Mouse (Mus musculus) MEL (cell line): ENCODE results near the gene Ano5. TPM values are rescaled to one million over a fixed set of nuclear protein-coding genes. Genes with fewer than 3 reads are reported as not detected.

ENCODE experiments used
- DNase-seq: peaks from one replicate; pipeline ENCODE4 v3.0.0; 2011; ENCODE audit warnings: low read depth, low spot score
- H3K27ac ChIP-seq: 2 replicates; pipeline ENCODE4 v1.5.1; 2012; ENCODE audit warnings: low read depth, mild to moderate bottlenecking, control low read depth, low read length, moderate library complexity; ENCODE audit not compliant: control insufficient read depth
- H3K27me3 ChIP-seq, 2 experiments: fragments of 150-350 bp in 1 of 2; sonication (generic) in 1 of 2; 2 replicates each; pipeline ENCODE4 v1.6.1; 2012; ENCODE audit warnings: low read length in 2 of 2, mild to moderate bottlenecking in 2 of 2, improper control_type of control experiment in 1 of 2, moderate library complexity in 1 of 2; ENCODE audit not compliant: insufficient read depth in 2 of 2, control insufficient read depth in 1 of 2
- H3K36me3 ChIP-seq, 2 experiments: 2 replicates each; pipeline ENCODE4 v1.6.1; 2012 to 2014; ENCODE audit warnings: low read length in 2 of 2, improper control_type of control experiment in 1 of 2, inconsistent platforms in 1 of 2, mild to moderate bottlenecking in 1 of 2; ENCODE audit not compliant: insufficient read depth in 2 of 2, control insufficient read depth in 1 of 2
- H3K4me1 ChIP-seq, 2 experiments: fragments of 150-350 bp in 1 of 2; sonication (generic) in 1 of 2; 2 replicates each; pipeline ENCODE4 v1.6.1; 2012; ENCODE audit warnings: low read length in 2 of 2, improper control_type of control experiment in 1 of 2, mild to moderate bottlenecking in 1 of 2; ENCODE audit not compliant: insufficient read depth in 2 of 2, control insufficient read depth in 1 of 2
- H3K4me3 ChIP-seq, 2 experiments: fragments of 150-350 bp in 1 of 2; sonication (generic) in 1 of 2; 2 replicates each; pipeline ENCODE4 v1.5.1; 2012; ENCODE audit warnings: low read depth in 2 of 2, low read length in 2 of 2, mild to moderate bottlenecking in 2 of 2, moderate library complexity in 2 of 2, control low read depth in 1 of 2, improper control_type of control experiment in 1 of 2; ENCODE audit not compliant: control insufficient read depth in 1 of 2, insufficient read depth in 1 of 2
- H3K79me2 ChIP-seq: 2 replicates; pipeline ENCODE4 v1.6.1; 2012; ENCODE audit warnings: mild to moderate bottlenecking, low read length, moderate library complexity; ENCODE audit not compliant: control insufficient read depth, poor library complexity, insufficient read depth
- H3K9ac ChIP-seq: 2 replicates; pipeline ENCODE4 v1.6.1; 2012; ENCODE audit warnings: low read depth, mild to moderate bottlenecking, control low read depth, low read length, moderate library complexity; ENCODE audit not compliant: control insufficient read depth, poor library complexity, severe bottlenecking
- H3K9me3 ChIP-seq: fragments of 150-350 bp; sonication (generic); replicated peaks from 2 replicates; pipeline ENCODE4 v1.6.1; 2012; ENCODE audit warnings: mild to moderate bottlenecking, low read length, improper control_type of control experiment, moderate library complexity; ENCODE audit not compliant: insufficient read depth
- ELF1 ChIP-seq: IDR thresholded peaks from 2 replicates; pipeline ENCODE4 v1.6.1; 2014; ENCODE audit warnings: low read depth, mild to moderate bottlenecking, inconsistent platforms, low read length, improper control_type of control experiment, moderate library complexity
- ETS1 ChIP-seq: IDR thresholded peaks from 2 replicates; pipeline ENCODE4 v1.6.1; 2012; ENCODE audit warnings: low read depth, mild to moderate bottlenecking, inconsistent platforms, low read length, improper control_type of control experiment, moderate library complexity
- GABPA ChIP-seq: IDR thresholded peaks from 2 replicates; pipeline ENCODE4 v1.6.1; 2012; ENCODE audit warnings: low read depth, mild to moderate bottlenecking, inconsistent platforms, low read length, improper control_type of control experiment, moderate library complexity
- HCFC1 ChIP-seq: IDR thresholded peaks from 2 replicates; pipeline ENCODE4 v1.6.1; 2012; ENCODE audit warnings: low read depth, mild to moderate bottlenecking, inconsistent platforms, low read length, improper control_type of control experiment, moderate library complexity
- KAT2A ChIP-seq: conservative IDR thresholded peaks from 2 replicates; pipeline ENCODE4 v1.6.1; 2012; ENCODE audit warnings: low read depth, low read length, improper control_type of control experiment, inconsistent platforms
- MEF2A ChIP-seq: IDR thresholded peaks from 2 replicates; pipeline ENCODE4 v1.6.1; 2014; ENCODE audit warnings: low read depth, mild to moderate bottlenecking, inconsistent platforms, low read length, improper control_type of control experiment; ENCODE audit not compliant: poor library complexity, insufficient replicate concordance, severe bottlenecking; ENCODE audit errors: extremely low read depth
- MYB ChIP-seq: IDR thresholded peaks from 2 replicates; pipeline ENCODE4 v1.6.1; 2011; ENCODE audit warnings: mild to moderate bottlenecking, low read depth, low read length, improper control_type of control experiment
- NELFE ChIP-seq: IDR thresholded peaks from 2 replicates; pipeline ENCODE4 v1.6.1; 2011; ENCODE audit warnings: low read depth, low read length, improper control_type of control experiment
- POLR2AphosphoS2 ChIP-seq: IDR thresholded peaks from 2 replicates; pipeline ENCODE4 v1.6.1; 2011; ENCODE audit warnings: low read length, improper control_type of control experiment
- POLR2AphosphoS5 ChIP-seq: IDR thresholded peaks from 2 replicates; pipeline ENCODE4 v1.6.1; 2012; ENCODE audit warnings: low read depth, borderline replicate concordance, mild to moderate bottlenecking, inconsistent platforms, low read length, moderate library complexity, mixed read lengths
- RAD21 ChIP-seq: IDR thresholded peaks from 2 replicates; pipeline ENCODE4 v1.6.1; 2011; ENCODE audit warnings: mild to moderate bottlenecking, low read depth, low read length, improper control_type of control experiment
- TAL1 ChIP-seq: IDR thresholded peaks from 2 replicates; pipeline ENCODE4 v1.6.1; 2012; ENCODE audit warnings: mild to moderate bottlenecking, inconsistent platforms, low read length, moderate library complexity, mixed read lengths
- TBP ChIP-seq: IDR thresholded peaks from 2 replicates; pipeline ENCODE4 v1.8.0; 2011; ENCODE audit warnings: low read depth, low read length, improper control_type of control experiment
- USF1 ChIP-seq: IDR thresholded peaks from 2 replicates; pipeline ENCODE4 v1.6.1; 2014; ENCODE audit warnings: low read depth, mild to moderate bottlenecking, inconsistent platforms, low read length, improper control_type of control experiment, moderate library complexity
- USF2 ChIP-seq, 2 experiments: IDR thresholded peaks; 2 replicates each; pipeline ENCODE4 v1.6.1; 2011 to 2012; ENCODE audit warnings: improper control_type of control experiment in 2 of 2, low read length in 2 of 2, borderline replicate concordance in 1 of 2, inconsistent platforms in 1 of 2, low read depth in 1 of 2, mild to moderate bottlenecking in 1 of 2; ENCODE audit not compliant: insufficient read depth in 1 of 2
- ZMIZ1 ChIP-seq: IDR thresholded peaks from 2 replicates; pipeline ENCODE4 v1.6.1; 2012; ENCODE audit warnings: low read depth, mild to moderate bottlenecking, inconsistent platforms, low read length, improper control_type of control experiment, moderate library complexity
- polyA plus RNA-seq, 2 experiments: library from polyadenylated mRNA; stranded (reverse) in 1 of 2; unstranded in 1 of 2; fragments of >175 nt in 1 of 2; fragments of >200 nt in 1 of 2; gene quantifications; 2 replicates each; pipeline versions ENCODE4 v1.2.1 to v1.2.4; 2012; ENCODE audit warnings: low replicate concordance in 2 of 2, low read depth in 1 of 2; ENCODE audit not compliant: insufficient read length in 2 of 2, insufficient read depth in 1 of 2, missing spikeins in 1 of 2
- total RNA-seq: library from RNA; depleted of rRNA; stranded (reverse); fragments of 300-350 nt; gene quantifications from 2 replicates; pipeline ENCODE4 v1.2.3, GENCODE M21; 2012; rRNA removed

The Ano5 gene
- total and polyA plus RNA-seq, 3 experiments: not detected

- H3K36me3 ChIP-seq: no peaks in the 10 kb centered on the region
- no peaks in the 10 kb centered on the region for H3K4me1 ChIP-seq
- no peak for TF ChIP-seq GABPA
- H3K4me3 ChIP-seq: no peak overlapping the region
- H3K27ac ChIP-seq: no peak overlapping the region
- H3K9ac ChIP-seq: no peak overlapping the region
- H3K27me3 ChIP-seq: no peaks in the 10 kb centered on the region
- no peaks in the 10 kb centered on the region for H3K9me3 ChIP-seq
- H3K79me2 ChIP-seq: no peaks in the 10 kb centered on the region
- no peak for DNase-seq
These were observed 121.9 kb downstream of the Ano5 start for GRCm38 (mm10) chr7:51632543-51633229.

GRCm38 (mm10) chr7:51633230-51633844 lies 122.5 kb downstream of the Ano5 start:
- DNase-seq: no peak
- no peaks in the 10 kb centered on the region for H3K9me3 ChIP-seq
- H3K4me3 ChIP-seq: no peak overlapping the region
- H3K9ac ChIP-seq: no peak overlapping the region
- H3K27ac ChIP-seq: no peak overlapping the region
- H3K27me3 ChIP-seq: no peaks in the 10 kb centered on the region
- H3K79me2 ChIP-seq: no peaks in the 10 kb centered on the region
- H3K4me1 ChIP-seq: no peaks in the 10 kb centered on the region
- no peak for TF ChIP-seq HCFC1
- TF ChIP-seq MYB: no peak
- no peak for TF ChIP-seq USF1
- TF ChIP-seq POLR2AphosphoS5: no peak
- no peak for TF ChIP-seq ZMIZ1
- no peak for TF ChIP-seq TBP
- TF ChIP-seq TAL1: no peak
- TF ChIP-seq MEF2A: no peak
- no peak for TF ChIP-seq NELFE
- TF ChIP-seq ELF1: no peak
- TF ChIP-seq RAD21: no peak
- TF ChIP-seq ETS1: no peak
- TF ChIP-seq USF2 (IDR thresholded peaks at IDR 0.05; ENCODE audit: borderline replicate concordance in 1 of 2, insufficient read depth in 1 of 2, low read depth in 1 of 2, low read length in 2 of 2): no peak
- TF ChIP-seq KAT2A: no peak
- no peak for TF ChIP-seq POLR2AphosphoS2
- no peaks in the 10 kb centered on the region for H3K36me3 ChIP-seq

Other genes with a start within 250 kb of the Ano5 start
- not detected in 2 replicates for gene Slc17a6, start 111.0 kb downstream of the Ano5 start, total RNA-seq
- not detected for gene Slc17a6, start 111.0 kb downstream of the Ano5 start, polyA plus RNA-seq